Mouse (Mus musculus) heart, postnatal 0 days (tissue): ENCODE data around the gene Ghrl.

Experiments
- CTCF ChIP-seq: IDR thresholded peaks from 2 replicates; pipeline ENCODE4 v1.5.1; 2016; ENCODE audit warnings: antibody characterized with exemption, control low read depth, low read depth
- EP300 ChIP-seq: IDR thresholded peaks from 2 replicates; pipeline ENCODE4 v1.6.1; 2016; ENCODE audit warnings: antibody characterized with exemption, low read depth

- TF ChIP-seq CTCF (no peak), EP300 (no peak)
These were observed 22.2 kb downstream of the Ghrl start for GRCm38 (mm10) chr6:113697222-113698205.
